Mouse (Mus musculus) central nervous system, embryonic 18 days (tissue): ENCODE measurements around the gene Isyna1. TPM values are rescaled to one million over a fixed set of nuclear protein-coding genes. Genes with fewer than 3 reads are reported as not detected.

Experiments
- polyA plus RNA-seq: library from polyadenylated mRNA; depleted of rRNA; stranded (reverse); fragments of >200 nt; gene quantifications from 2 replicates; pipeline ENCODE4 v1.2.3, GENCODE M21; 2012; rRNA removed

Gene Isyna1
- 198 and 208 TPM in 2 replicates for polyA plus RNA-seq

DNA sequence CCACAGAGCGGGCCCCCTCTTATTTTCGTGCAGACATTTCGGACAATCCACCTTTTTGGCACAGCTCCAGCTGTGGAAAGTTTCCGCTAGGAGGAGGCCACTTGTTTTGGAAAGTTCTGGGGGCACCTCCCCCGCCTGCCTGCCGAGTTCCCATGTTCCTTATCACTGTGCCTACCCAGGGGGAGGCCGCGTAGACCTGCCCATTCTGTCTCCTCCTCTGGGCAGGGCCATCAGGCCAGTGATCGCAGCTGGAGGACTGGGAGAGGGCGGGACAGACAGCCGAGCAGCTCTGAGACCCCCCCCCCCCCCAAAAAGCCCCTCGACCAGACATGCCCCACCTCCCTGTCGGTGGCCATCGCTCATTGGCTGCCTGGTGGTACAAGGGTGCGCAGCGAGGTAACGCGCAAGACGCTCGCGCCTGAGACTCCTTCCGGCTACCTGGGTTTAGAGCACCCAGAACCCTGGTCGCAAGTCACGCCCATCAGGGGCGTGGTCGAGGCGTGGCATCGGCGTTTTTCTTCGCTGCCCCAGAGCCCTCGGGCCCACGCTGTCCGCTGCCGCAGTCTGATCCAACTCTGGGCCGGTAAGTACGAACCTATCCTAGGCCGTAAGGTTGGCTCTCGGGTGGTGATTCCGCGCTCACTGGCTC is at the start of gene Isyna1:
Isyna1 (plus strand) TSS at position 413 of the 649 bp plus-strand sequence.

DNA sequence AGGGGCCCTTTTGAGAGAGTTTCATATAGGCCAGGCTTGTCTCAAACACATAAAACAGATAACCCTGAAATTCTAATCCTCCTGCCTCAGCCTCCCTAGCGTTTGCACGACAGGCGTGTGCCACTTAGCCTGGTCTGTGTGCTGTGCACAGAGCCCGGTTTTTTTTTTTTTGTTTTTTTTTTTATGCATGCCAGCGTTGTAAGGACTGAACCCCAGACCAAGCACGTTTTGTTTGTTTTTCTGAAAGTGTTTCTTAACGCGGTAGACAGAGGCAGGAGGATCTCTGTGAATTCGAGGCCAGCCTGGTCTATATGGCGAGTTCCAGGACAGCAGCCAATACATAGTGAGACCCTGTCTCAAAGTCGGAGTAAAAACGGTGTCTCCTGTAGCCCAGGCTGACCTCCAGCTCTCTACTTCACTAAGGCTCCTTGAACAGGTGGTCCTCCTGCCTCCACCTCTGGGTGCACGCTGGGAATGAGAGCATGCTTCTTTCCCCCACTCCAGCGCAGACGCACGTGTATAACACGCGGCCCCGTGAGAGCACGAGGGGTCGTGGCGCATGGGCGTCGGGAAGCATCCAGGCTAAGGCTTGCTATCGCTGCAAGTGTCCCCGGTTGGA is 14.7 kb downstream of the Isyna1 start, which contains the start of gene Ssbp4:
Ssbp4 (minus strand) TSS at position 124 of the 619 bp plus-strand sequence.

DNA sequence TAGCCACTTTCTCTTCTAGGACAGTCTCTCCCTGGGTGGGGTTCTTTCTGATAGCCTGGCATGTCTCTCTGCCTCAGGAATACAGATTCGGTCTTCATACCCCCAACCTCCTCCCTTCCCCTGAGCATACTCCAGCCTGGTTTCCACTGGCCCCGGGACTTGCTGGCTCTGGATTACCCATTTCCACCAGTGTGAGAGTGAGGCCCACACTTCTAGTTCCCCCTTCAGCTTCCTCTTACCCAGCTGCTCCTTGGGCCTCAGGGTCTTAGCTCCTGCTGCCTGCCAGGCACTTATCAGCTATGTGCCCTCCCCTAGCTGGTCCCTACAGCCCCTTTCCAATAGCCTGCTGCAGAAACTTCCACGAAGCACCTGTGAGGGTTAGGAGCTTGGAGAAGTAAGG is 21.7 kb downstream of the Isyna1 start, which contains the start of gene Lrrc25:
Lrrc25 (plus strand) TSS at position 262 of the 400 bp plus-strand sequence.

DNA sequence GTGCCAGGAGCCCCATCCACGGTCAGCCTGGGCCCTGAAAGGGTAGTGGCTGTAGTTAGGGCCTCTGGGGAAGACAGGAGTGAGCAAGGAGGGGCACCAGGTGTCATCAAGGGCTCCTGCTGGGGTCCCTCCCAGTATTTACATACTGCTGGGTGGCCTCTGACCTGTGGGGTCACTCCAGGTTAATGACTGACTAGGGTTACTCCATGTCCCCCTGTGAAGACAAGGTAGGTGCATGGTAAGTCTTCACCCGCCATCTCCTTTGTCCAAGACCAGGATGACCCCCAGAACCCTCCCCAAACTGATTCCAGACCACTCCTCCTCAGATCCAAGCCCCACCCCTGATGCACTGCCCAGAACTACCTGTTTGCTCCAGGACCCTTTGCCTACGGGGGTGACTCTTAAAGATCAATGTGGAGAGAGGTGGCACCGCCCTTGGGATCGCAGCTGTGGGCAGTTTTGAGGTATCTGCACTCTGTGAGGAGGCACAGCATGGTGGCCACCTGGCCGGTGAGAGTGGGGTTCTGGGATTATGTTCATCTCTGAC is 38.2 kb downstream of the Isyna1 start, which contains the start of gene Gdf15:
Gdf15 (minus strand) TSS at position 111 of the 547 bp plus-strand sequence.

Other genes starting within 250 kb of the Isyna1 start
- 18.0 and 25.0 TPM in 2 replicates for gene Upf1, start 241.1 kb upstream of the Isyna1 start, polyA plus RNA-seq
- 0.19 and 0.36 TPM in 2 replicates for gene Comp, start 220.8 kb upstream of the Isyna1 start, polyA plus RNA-seq
- 48.8 and 63.0 TPM in 2 replicates for gene Crtc1, start 154.8 kb upstream of the Isyna1 start, polyA plus RNA-seq
- gene Klhl26, start 117.4 kb upstream of the Isyna1 start, polyA plus RNA-seq: 45.0 and 47.6 TPM in 2 replicates
- 93.1 and 93.2 TPM in 2 replicates for gene Tmem59l, start 107.0 kb upstream of the Isyna1 start, polyA plus RNA-seq
- 21.4 and 29.2 TPM in 2 replicates for gene Crlf1, start 101.2 kb upstream of the Isyna1 start, polyA plus RNA-seq
- 208 and 217 TPM in 2 replicates for gene Rex1bd, start 87.6 kb upstream of the Isyna1 start, polyA plus RNA-seq
- gene Uba52, start 83.6 kb upstream of the Isyna1 start, polyA plus RNA-seq: 1,219 and 1,269 TPM in 2 replicates
- gene Fkbp8, start 66.6 kb upstream of the Isyna1 start, polyA plus RNA-seq: 515 and 521 TPM in 2 replicates
- 36.9 and 38.8 TPM in 2 replicates for gene Kxd1, start 66.4 kb upstream of the Isyna1 start, polyA plus RNA-seq
- gene Ell, start 54.9 kb upstream of the Isyna1 start, polyA plus RNA-seq: 21.8 and 22.9 TPM in 2 replicates
- gene Ssbp4, start 14.5 kb downstream of the Isyna1 start, polyA plus RNA-seq: 201 and 212 TPM in 2 replicates
- 0.78 and 0.87 TPM in 2 replicates for gene Lrrc25, start 21.8 kb downstream of the Isyna1 start, polyA plus RNA-seq
- gene Gdf15, start 38.1 kb downstream of the Isyna1 start, polyA plus RNA-seq: 0.16 and 0.32 TPM in 2 replicates
- 45.7 and 46.8 TPM in 2 replicates for gene Pgpep1, start 66.0 kb downstream of the Isyna1 start, polyA plus RNA-seq
- 153 and 155 TPM in 2 replicates for gene Lsm4, start 78.9 kb downstream of the Isyna1 start, polyA plus RNA-seq
- gene Jund, start 104.6 kb downstream of the Isyna1 start, polyA plus RNA-seq: 201 and 210 TPM in 2 replicates
- gene Iqcn, start 109.1 kb downstream of the Isyna1 start, polyA plus RNA-seq: 0.12 and 0.14 TPM in 2 replicates
- not detected in 2 replicates for gene Gm3336, start 124.2 kb downstream of the Isyna1 start, polyA plus RNA-seq
- gene Pde4c, start 129.3 kb downstream of the Isyna1 start, polyA plus RNA-seq: 1.1 and 1.2 TPM in 2 replicates
- gene Rab3a, start 160.3 kb downstream of the Isyna1 start, polyA plus RNA-seq: 582 and 635 TPM in 2 replicates
- 27.0 and 27.4 TPM in 2 replicates for gene Mpv17l2, start 166.6 kb downstream of the Isyna1 start, polyA plus RNA-seq
- 138 and 151 TPM in 2 replicates for gene Pik3r2, start 182.3 kb downstream of the Isyna1 start, polyA plus RNA-seq
- 44.0 and 53.5 TPM in 2 replicates for gene Mast3, start 210.7 kb downstream of the Isyna1 start, polyA plus RNA-seq
- 0.06 and 0.09 TPM in 2 replicates for gene Il12rb1, start 214.1 kb downstream of the Isyna1 start, polyA plus RNA-seq
- gene Arrdc2, start 245.3 kb downstream of the Isyna1 start, polyA plus RNA-seq: 26.8 and 30.5 TPM in 2 replicates